Mouse (Mus musculus) lung, postnatal 0 days (tissue): ENCODE measurements around the gene Tm4sf20. TPM values are rescaled to one million over a fixed set of nuclear protein-coding genes. Genes with fewer than 3 reads are reported as not detected.

ENCODE experiments used
- ATAC-seq: fragments of 200-750 bp; cut with Nextera tagmentation; 2 replicates; pipeline ENCODE4 v1.8.0; 2017; ENCODE audit warnings: moderate library complexity
- DNase-seq: peaks from one replicate; pipeline ENCODE4 v3.0.0-alpha.2; 2016; ENCODE audit warnings: low spot score
- H3K27ac ChIP-seq: fragments of 300-500 bp; sonication (generic); 2 replicates; pipeline ENCODE4 v1.5.1; 2014; ENCODE audit warnings: antibody characterized with exemption, mild to moderate bottlenecking, low read length, mixed read lengths
- H3K27me3 ChIP-seq: fragments of 300-500 bp; sonication (generic); replicated peaks from 2 replicates; pipeline ENCODE4 v1.6.1; 2014; ENCODE audit warnings: low read length, mixed read lengths; ENCODE audit not compliant: insufficient read depth
- H3K36me3 ChIP-seq: fragments of 300-500 bp; sonication (generic); 2 replicates; pipeline ENCODE4 v1.6.1; 2014; ENCODE audit warnings: low read length, mixed read lengths; ENCODE audit not compliant: insufficient read depth
- H3K4me1 ChIP-seq: fragments of 300-500 bp; sonication (generic); 2 replicates; pipeline ENCODE4 v1.6.1; 2014; ENCODE audit warnings: antibody characterized with exemption, low read depth, low read length, mixed read lengths; ENCODE audit not compliant: insufficient read depth
- H3K4me2 ChIP-seq: fragments of 300-500 bp; sonication (generic); replicated peaks from 2 replicates; pipeline ENCODE4 v1.6.1; 2014; ENCODE audit warnings: low read depth, mild to moderate bottlenecking, low read length, moderate library complexity, mixed read lengths
- H3K4me3 ChIP-seq: fragments of 300-500 bp; sonication (generic); 2 replicates; pipeline ENCODE4 v1.5.1; 2014; ENCODE audit warnings: low read depth, low read length
- H3K9ac ChIP-seq: fragments of 300-500 bp; sonication (generic); replicated peaks from 2 replicates; pipeline ENCODE4 v1.6.1; 2014; ENCODE audit warnings: low read depth, mild to moderate bottlenecking
- H3K9me3 ChIP-seq: fragments of 300-500 bp; sonication (generic); 2 replicates; pipeline ENCODE4 v1.6.1; 2016; ENCODE audit warnings: low read length, mixed read lengths
- CTCF ChIP-seq: IDR thresholded peaks from 2 replicates; pipeline ENCODE4 v1.5.1; 2016; ENCODE audit warnings: antibody characterized with exemption, mild to moderate bottlenecking
- EP300 ChIP-seq: IDR thresholded peaks from 2 replicates; pipeline ENCODE4 v1.6.1; 2016; ENCODE audit warnings: antibody characterized with exemption, mild to moderate bottlenecking, control low read depth
- WGBS: fragments of 180-500 bp; shearing (Covaris S2); extraction: QIAGEN DNeasy Blood & Tissue Kit; methylation state at CpG from one replicate; pipeline ENCODE4 v1.1.7; 2014; 5-methylcytosine and 5-hydroxymethylcytosine counted together
- polyA plus RNA-seq: library from polyadenylated mRNA; unstranded; fragments of >200 nt; fragmentation: Nextera tagmentation; extraction: Ambion mirVana; gene quantifications from 2 replicates; pipeline ENCODE4 v1.2.1, GENCODE M21; 2015

Tm4sf20 gene
- polyA plus RNA-seq, 1 experiment from 2014 or later = 0.07 TPM

- WGBS = 94% methylated on average over 1 of the region's 1 CpGs
- Histone ChIP-seq H3K27ac (no peak overlapping the region), H3K4me1 (no peaks in the 10 kb centered on the region), H3K4me3 (no peak overlapping the region), H3K4me2 (no peak overlapping the region), H3K27me3 (no peaks in the 10 kb centered on the region), H3K9ac (no peak overlapping the region), H3K36me3 (no peaks in the 10 kb centered on the region), H3K9me3 (no peaks in the 10 kb centered on the region)
- DNase-seq (no peak), ATAC-seq (no peak)
- TF ChIP-seq CTCF (no peak), EP300 (no peak)
These were observed 35.8 kb upstream of the Tm4sf20 start for GRCm38 (mm10) chr1:82804059-82804458.

- Histone ChIP-seq H3K4me1 (0 out of 2 replicates have a peak, but pooled peaks cover 3% of the 10 kb centered on the region), H3K9me3 (no peaks in the 10 kb centered on the region), H3K4me2 (no peak overlapping the region), H3K27ac (no peak overlapping the region), H3K9ac (no peak overlapping the region), H3K27me3 (no peaks in the 10 kb centered on the region), H3K4me3 (no peak overlapping the region), H3K36me3 (no peaks in the 10 kb centered on the region)
- WGBS = 76% methylated on average over 7 of the region's 7 CpGs
- no peak for ATAC-seq
- TF ChIP-seq CTCF = peak; percentile 65
- TF ChIP-seq EP300 = no peak
- DNase-seq = no peak
These were observed 35.3 kb upstream of the Tm4sf20 start for GRCm38 (mm10) chr1:82803608-82804007.

GRCm38 (mm10) chr1:82801105-82801783 lies 33.0 kb upstream of the Tm4sf20 start:
- ATAC-seq (no peak), DNase-seq (no peak)
- TF ChIP-seq CTCF (no peak), EP300 (no peak)
- 71% methylated on average over 12 of the region's 12 CpGs for WGBS
- no peaks in the 10 kb centered on the region for H3K27me3 ChIP-seq
- no peaks in the 10 kb centered on the region for H3K36me3 ChIP-seq
- H3K4me3 ChIP-seq = no peak overlapping the region
- no peak overlapping the region for H3K9ac ChIP-seq
- no peaks in the 10 kb centered on the region for H3K9me3 ChIP-seq
- no peak overlapping the region for H3K4me2 ChIP-seq
- H3K4me1 ChIP-seq = 0 out of 2 replicates have a peak, but pooled peaks cover 3% of the 10 kb centered on the region
- H3K27ac ChIP-seq = no peak overlapping the region

GRCm38 (mm10) chr1:82798922-82799321 lies 30.7 kb upstream of the Tm4sf20 start:
- ATAC-seq (peak; percentile 45), DNase-seq (peak; percentile 71)
- Histone ChIP-seq H3K36me3 (no peaks in the 10 kb centered on the region), H3K9me3 (no peaks in the 10 kb centered on the region), H3K9ac (no peak overlapping the region), H3K4me3 (no peak overlapping the region), H3K4me1 (0 out of 2 replicates have a peak, but pooled peaks cover 3% of the 10 kb centered on the region), H3K27ac (no peak overlapping the region), H3K4me2 (no peak overlapping the region), H3K27me3 (no peaks in the 10 kb centered on the region)
- TF ChIP-seq CTCF (no peak), EP300 (no peak)
- 64% methylated on average over 4 of the region's 4 CpGs for WGBS

- H3K4me1 ChIP-seq = 0 out of 2 replicates have a peak, but pooled peaks cover 3% of the 10 kb centered on the region
- H3K9ac ChIP-seq = no peak overlapping the region
- ATAC-seq (peak; percentile 65), DNase-seq (peak; percentile 37)
- no peaks in the 10 kb centered on the region for H3K27me3 ChIP-seq
- WGBS = 39% methylated on average over 5 of the region's 5 CpGs
- H3K9me3 ChIP-seq = no peaks in the 10 kb centered on the region
- H3K36me3 ChIP-seq = no peaks in the 10 kb centered on the region
- TF ChIP-seq CTCF (no peak), EP300 (peak; percentile 47)
- no peak overlapping the region for H3K4me3 ChIP-seq
- no peak overlapping the region for H3K4me2 ChIP-seq
- H3K27ac ChIP-seq = no peak overlapping the region
These were observed 30.0 kb upstream of the Tm4sf20 start for GRCm38 (mm10) chr1:82798304-82798703.

GRCm38 (mm10) chr1:82797088-82797487 lies 28.8 kb upstream of the Tm4sf20 start:
- ATAC-seq (no peak), DNase-seq (no peak)
- no peaks in the 10 kb centered on the region for H3K36me3 ChIP-seq
- 85% methylated on average over 4 of the region's 4 CpGs for WGBS
- TF ChIP-seq EP300 = no peak
- no peak for TF ChIP-seq CTCF
- H3K27me3 ChIP-seq = no peaks in the 10 kb centered on the region
- H3K4me3 ChIP-seq = no peak overlapping the region
- H3K9me3 ChIP-seq = no peaks in the 10 kb centered on the region
- H3K9ac ChIP-seq = no peak overlapping the region
- no peak overlapping the region for H3K4me2 ChIP-seq
- no peak overlapping the region for H3K27ac ChIP-seq
- H3K4me1 ChIP-seq = 0 out of 2 replicates have a peak, but pooled peaks cover 3% of the 10 kb centered on the region
